Mouse (Mus musculus) adrenal gland, postnatal 14 days (tissue): ENCODE measurements around the gene Zfhx3. TPM values are rescaled to one million over a fixed set of nuclear protein-coding genes. Genes with fewer than 3 reads are reported as not detected.

Source experiments
- DNase-seq: peaks from one replicate; pipeline ENCODE4 v3.0.0; 2021; ENCODE audit warnings: mixed read lengths
- total RNA-seq: library from RNA; stranded (reverse); gene quantifications from 2 replicates; pipeline ENCODE4 v1.2.3, GENCODE M21; 2021

The Zfhx3 gene
- total RNA-seq, 1 experiment from 2014 or later = 43.5 TPM

DNA sequence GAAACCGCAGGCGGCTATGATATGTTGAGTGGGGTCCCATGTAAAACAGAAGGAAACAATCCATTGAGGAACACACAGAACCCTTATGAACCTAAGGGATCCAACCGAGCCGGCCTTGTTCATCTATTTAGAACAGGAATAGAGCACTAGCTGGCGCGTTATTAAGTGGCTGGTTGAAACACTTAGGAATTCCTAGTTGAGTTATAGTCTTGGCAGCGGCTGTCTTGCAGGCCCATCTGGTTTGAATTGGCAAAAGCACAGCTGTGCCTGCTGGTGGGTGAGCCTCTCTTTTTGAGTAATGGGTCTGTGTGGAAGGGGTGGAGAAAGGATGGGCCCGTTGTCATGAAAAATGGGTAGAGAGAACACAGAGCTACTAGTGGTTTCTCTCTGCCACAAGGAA lies 610.1 kb downstream of the Zfhx3 start:
- no peak for DNase-seq

DNA sequence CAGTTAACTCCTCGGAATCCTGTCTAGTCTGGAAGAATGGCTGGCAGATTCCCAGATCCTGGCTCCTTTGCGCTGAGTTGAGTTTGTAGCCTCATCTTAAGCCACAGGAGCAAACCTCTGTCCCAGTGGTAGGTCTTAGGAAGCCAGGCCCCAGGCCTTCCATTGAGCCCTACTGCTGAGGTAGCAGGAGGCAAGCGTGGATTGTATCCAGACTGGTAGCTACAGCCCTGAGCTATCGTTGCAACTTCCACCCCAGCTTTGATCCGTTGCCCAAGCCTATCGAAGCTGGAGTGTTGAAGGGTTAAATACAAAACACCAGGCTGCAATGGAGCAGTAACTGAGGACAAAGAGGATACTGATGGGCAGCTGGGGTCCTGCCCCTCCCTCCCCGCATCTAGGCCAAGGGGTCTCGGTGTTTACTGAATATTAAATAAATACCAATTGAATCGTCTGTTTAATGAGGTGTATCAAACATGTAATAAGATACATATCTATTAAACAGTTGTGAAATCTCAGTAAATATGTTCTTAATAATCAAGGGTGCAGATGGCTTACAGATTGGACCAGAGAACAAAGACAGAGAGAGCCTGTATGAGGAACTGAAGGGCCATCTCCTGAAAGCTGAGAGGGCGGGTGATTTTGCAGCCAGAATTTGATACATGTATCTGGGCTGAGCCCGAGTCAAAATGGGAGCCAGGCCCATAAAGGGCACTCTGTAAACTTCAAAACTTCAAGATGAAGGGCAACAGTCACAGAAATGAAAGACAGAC lies 611.5 kb downstream of the Zfhx3 start:
- no peak for DNase-seq

DNA sequence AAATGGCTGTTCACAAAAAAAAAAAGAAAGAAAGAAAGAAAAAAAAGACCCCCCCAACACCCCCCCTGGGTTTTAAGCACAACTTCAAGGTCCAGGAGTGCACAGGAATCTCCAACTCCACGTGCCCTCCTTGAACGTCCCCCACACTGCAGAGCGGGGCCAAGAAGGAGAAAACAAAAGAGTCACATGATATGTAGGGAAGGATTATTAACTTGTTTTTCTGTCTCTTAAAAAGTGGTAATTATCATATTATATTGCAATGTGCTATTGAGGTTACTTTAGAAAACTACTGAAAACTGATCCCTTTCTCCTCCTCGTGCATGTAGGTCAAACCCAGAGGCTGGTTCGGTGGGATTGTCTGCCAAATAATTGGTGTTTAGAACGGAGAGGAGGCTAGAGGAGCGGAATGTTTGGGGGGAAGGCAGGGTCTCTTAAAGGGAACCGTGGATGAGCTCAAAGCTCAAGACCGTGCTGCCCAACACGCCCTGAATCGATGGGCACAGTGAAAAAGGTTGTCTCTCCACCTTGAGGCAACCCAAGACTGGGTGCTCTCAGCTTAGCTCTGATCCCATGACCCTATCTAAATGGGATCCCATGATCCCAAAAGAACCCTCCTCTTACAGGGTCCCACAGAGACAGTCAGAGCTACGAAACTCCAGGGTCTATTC lies 612.3 kb downstream of the Zfhx3 start:
- DNase-seq = no peak

DNA sequence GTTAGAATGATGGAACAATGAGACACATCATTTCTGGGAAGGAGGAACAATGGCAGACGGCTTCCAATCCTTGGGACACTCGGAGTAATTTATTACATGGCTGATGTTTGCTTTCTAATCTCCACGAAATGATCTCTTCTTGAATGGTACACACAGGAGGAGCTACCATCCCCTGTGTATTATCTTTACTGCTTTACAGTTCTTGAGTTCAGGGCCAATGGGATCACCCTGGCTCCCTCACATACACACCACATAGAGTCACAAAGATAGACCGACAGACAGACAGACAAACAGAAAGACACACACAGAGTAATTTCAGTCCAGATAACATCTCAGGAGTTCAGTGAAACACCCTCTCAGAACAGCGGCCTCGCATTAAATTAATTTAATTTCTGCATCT lies 621.0 kb downstream of the Zfhx3 start:
- no peak for DNase-seq

DNA sequence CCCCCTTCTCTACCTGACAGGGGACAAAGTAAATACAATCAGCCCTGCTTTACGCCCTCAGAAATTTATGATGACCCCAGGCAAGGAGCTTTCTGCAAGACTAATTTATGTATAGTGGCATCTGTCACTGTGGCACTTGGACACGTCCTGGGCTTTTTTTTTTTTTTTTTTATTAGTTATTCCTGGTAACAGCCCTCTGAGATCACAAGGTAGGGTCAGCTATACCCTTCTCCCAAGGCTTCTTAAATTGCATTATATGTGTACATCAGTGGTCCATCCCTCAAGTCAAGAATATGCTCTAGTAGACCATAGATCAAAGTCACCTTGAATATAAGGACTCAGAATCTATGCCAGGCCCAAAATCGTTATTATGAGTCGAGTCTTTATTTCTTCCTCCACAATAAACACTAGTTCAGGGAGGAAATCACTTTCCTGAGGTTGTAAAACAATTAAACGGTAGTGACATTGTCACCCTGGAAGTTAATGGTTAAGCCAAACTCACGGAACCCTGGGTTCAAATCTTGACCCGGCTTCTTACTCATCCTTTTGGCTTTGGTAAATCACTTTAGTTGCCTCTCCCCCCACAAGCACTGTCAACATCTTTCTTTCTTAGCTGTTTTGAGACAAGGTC lies 621.6 kb downstream of the Zfhx3 start:
- DNase-seq = no peak

DNA sequence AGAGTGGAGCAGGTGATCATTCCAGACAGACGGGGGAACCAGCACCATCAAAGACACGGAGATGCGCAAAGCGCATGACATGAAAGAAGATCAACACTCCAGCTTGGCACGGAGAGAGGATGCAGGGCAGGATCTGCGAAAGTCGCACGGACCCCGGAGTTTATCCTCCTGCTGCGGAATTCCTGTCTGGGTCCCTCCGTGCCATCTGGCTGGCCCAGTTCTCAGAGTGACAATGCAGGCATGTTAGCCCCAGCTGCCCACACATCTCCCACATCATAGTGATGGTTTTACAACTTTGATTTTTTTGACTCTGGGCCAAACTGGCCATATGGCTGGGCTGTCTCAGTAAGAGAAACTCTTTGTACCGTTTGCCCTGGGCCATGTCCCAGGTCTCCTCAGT lies 623.6 kb downstream of the Zfhx3 start:
- DNase-seq = no peak

DNA sequence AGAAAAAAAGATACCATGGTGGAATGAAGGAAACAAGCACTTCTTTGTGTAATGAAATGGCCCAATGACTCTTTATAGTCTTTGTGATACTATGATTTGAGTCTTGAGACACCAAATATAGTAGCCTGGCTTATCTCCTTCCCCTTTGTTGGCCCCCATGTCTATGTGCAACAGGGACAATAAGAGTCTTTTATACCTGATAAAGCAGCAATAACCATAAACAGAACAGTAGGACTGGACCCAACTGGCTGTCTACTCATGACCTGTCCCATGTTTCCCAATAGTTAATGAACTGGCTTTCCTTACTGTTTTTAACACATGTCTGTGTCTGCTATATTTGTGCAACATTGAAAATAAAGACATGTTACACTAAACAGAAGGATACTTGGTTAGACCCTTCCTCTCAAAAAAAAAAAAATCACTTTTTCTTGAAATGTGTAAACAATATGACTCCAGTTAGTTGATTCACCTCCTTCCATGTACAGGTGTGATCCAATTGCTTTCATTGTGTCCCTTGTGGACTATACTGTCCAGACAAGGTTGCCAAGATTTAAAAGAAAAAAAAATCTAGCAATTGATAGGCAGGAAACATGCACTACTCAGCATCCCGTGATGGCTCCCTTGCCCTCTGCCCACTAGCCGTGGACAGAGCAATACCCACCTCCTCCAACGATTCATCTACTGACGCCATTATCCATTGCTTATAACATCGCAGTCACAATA lies 631.0 kb downstream of the Zfhx3 start:
- no peak for DNase-seq

DNA sequence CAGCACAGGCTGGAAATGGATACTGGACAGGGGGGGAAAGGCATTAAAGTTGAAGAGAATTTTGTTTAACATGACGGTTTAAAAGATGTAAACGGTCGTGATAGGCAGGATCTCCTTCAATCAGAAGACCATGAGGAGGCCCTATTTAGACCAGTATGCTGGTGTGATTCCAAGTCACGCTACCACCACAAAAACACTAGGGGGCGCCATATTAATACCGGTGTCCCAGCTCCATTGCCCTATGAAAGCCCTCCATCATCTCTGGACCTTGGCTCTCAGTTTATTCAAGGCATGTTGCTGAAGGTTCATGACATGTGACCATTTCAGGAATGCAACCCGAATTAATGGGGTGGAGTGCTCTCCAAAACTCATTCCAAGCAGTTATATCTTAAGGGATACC lies 631.7 kb downstream of the Zfhx3 start:
- peak; percentile 88 for DNase-seq

DNA sequence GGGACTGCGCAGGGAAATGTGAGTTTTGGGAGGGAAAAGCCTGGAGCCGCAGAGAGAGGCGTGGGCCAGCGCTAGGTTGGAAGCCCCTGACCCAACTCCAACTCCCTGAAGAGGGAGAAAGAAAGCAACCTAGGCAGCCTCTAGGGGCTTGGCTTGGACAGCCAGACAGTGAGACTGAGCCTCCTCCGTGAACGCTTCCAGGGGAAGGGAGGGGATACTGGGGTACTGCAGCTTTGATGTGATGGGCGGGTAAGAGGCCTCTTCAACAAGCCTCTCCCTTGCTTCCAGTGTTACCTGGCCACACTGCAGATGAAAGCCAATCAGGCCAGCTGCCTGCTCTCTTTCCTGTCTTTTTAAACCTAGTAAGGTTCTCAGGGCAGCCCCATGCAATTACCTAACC lies 635.1 kb downstream of the Zfhx3 start:
- no peak for DNase-seq

DNA sequence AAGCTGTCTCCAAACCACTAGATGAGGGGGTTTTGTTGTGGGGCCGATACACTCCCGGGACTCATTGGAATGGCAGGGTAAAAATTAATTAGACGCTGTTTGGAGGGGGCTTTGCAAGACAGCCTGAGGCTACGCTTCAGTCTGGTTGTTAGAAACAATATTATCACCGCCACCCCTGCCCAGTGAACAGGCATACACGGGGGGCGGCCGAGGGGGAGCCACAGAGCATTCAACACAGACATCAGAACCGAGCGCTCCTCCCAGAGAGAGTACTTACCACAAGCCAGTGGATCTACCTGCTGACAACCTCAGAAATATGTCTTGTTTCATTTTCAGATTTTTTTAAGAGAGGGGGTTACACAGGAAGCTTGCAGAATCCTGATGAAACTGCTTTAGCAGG lies 635.9 kb downstream of the Zfhx3 start:
- DNase-seq = no peak

DNA sequence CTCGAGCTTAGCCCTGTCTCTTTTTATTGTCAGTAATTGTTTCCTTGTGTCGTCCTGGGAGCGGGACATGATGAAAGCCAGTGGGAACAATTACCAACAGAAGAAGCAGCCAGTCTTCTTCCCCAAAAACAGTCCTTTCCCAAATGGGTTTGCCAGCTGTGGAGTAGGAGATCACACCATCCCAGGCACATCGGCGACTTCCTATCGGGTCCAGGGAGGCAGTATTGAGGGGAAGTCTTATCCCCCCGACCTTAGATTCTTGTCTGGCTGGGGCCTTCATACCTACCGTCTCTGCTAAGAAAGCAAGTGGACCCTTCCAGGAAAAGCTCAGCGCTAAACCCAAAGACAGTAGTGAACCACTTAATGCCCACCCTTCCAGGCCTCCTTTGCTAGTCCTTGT lies 637.4 kb downstream of the Zfhx3 start:
- DNase-seq = no peak

DNA sequence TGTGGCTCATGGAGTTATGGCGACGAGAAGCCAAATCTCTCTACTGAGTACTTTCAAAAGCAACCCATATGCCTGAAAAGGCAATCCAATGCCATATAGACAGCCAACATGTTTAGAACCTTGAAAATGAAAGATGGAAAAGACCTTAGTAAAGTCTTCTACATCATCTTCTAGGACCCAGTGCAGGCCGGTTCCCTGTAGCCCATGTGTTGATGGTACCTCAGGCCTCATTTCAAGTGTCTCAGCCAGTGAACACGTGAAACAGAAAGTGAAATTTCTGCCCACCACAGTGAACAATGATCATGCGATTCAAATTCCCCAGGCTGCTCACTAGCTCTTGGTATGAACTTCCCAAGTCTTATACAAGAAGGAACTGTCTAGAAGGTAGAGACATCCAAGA lies 637.9 kb downstream of the Zfhx3 start:
- DNase-seq = no peak

DNA sequence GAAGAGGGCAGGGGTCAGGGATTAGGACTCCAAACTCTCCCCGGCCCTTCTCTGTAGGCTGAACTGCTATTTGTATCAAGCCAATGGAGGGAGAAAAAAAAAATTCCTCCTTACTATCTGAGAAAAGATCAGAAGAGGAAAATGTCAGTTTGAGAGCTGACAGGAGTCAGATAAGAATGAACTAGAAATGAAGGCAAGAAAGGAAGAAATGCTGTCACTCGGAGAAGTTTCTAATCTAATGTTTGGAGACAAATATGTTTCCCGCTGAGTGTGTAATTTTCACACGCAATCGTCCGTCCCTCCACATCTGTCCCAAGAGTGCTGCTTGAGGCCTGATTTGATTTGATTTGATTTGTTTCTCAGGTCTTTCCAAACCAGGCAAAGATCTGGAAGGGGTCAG lies 639.1 kb downstream of the Zfhx3 start:
- DNase-seq = no peak

DNA sequence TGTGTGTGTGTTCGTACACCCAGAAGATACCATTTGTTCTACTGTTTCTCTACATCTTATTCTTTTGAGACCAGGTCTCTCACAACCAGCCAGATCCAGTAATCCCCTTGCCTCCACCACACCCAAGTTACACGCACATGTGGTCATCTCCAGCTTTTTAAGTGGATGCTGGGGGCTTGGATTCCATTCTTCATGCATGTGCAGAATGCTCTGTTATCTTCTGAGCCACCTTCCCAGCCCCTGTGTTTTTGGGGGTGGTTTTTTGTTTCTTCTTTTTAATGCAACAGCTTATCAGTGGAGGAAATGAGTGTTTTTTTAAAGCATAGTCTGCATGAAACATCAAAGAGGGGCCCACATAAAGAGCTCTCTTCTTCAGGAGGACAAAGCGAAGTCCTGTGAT lies 639.8 kb downstream of the Zfhx3 start:
- DNase-seq = no peak

DNA sequence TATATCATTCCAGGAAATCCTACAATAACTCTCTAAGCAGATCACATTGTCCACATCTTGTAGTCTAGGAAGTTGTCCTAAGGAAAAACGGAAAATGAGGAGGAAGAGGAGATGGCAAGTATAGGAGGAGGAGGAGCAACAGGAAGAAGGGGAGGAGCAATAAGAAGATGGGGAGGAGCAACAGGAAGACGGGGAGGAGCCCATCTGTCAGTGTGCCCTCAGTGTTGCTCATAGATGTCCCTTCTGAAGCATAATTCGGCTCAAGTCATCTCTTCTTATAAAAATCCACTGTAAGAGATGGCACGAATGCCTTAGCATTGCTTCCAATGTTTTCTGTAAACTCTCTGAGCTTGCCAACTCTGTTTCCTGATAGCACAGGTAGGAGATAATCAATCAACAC lies 640.8 kb downstream of the Zfhx3 start:
- DNase-seq = no peak

DNA sequence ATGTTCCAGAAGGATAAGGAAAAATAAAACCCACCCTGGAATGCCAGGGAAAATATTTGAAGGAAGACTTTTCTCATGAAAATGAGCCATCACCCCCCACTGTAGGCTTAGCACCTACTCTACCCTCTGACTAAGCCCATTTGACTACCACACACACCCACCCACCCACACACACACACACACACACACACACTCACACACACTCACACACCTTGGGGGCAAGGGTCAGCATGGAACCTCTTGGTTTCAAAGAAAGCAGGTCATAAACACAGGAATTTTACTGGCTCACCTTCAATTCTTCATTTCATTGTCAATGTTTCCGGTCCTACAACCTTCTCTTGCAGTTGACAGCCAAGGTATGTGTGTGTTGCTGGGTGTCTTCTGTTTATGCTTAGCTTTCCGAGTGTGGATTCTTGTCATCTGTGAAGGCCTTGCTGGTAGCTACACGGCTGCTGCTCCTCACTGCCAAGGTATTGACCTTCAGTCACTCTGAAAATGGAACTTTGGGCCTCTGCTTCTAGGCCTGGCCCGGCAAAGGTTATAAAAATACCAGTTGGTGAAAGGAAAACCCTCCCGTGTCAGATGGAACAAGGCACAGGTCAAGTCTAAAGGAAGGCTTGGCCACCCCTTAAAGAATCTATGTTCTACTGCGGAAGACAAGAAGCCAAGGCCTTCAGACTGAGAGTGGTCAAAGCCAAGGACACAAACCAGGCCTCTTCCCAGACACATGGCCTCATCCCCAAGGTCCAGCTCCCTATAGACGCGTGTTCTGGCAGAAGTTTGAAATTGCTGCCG lies 641.6 kb downstream of the Zfhx3 start:
- DNase-seq = peak; percentile 79

DNA sequence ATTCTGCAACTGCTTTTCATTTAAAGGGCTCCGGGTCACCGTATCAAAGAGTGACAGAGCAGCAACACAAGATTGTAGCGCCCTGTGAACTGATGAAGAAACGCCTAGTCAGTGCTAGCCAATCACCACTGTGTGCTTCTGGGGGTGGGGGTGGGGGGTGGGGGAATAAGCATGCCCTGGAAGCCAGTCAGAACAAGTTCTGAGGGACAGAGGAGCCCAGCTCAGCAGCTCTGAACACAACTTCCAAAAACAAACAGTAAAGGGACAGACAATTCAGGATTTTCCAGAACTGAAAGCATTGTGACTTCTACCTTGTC lies 642.2 kb downstream of the Zfhx3 start:
- no peak for DNase-seq

DNA sequence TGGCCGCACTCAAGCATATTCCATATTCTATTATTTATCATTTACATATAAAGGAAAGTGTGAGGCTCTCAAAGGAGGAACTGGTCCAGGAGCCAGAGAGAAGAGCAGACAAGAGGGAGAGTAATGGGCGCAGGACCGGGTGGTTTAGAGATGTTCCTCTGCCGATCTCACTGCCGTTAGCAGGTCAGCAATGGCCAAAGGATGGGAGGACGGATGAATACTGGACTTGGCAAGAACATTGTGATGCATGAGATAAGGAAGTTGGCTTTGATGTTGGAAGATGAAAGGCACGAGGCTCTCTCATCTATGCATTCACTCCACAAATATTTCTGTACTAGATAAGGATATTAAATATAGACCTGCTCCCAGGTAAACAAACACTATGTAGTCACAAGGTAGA lies 648.6 kb downstream of the Zfhx3 start:
- peak; percentile 43 for DNase-seq

DNA sequence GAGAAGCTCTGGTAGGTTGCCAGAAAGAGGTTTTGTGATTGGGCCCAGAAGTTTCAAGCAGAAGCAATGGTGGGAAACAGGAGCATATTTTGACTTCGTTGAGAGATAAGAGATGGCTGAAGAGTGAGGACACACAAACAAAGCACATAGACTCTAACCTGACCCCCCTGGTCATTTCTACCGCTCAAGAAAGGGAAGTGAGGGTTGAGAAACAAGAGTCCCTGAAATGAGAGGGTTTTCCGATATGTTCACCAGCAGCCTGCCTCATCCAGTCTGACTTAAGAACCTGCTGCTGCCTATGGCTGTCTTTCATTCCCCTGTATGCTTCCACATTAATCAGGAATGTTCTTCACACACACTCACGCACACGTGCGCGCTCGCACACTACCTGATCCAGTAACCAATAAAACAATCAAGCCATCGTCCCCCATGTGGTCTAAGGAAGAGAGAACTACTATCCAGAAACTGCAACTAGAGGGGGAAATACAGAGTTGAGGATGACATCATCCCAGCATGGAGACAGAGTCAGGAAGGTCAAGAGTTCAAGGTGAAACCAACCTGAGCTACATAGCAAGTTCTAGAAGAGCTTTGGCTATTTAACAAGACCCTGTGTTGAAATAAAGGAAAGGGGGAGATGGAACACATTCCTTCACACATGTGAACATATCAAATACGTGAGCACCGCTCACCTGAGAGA lies 649.7 kb downstream of the Zfhx3 start:
- DNase-seq = no peak

DNA sequence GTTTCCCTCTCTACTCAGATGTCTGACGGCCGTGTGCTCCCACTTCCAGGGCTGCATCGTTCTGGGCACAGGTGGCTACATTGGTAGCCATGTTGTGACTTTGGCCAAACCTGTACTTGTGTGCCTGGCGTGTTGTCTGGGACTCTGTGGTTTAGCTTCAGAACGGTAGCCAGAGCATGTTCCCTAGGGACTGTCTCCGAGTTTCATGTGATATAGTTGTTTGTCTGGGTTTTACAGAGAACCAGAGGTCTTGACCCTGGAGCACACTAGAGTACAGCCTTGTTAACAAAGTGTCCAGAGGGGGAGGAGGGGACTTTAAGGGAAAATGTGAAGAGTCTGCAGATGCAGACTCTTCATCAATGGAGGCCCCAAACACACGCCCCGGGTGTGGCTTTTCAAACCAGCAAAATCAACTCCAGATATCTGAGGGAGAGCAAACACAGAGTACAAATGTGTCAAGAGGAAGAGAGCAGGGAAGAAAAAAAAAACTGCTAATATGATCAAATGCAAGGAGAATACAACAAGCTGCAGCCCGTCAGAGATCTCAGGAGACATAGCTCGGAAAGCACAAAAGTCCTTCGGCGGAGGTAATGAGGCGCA lies 650.6 kb downstream of the Zfhx3 start:
- peak; percentile 50 for DNase-seq

DNA sequence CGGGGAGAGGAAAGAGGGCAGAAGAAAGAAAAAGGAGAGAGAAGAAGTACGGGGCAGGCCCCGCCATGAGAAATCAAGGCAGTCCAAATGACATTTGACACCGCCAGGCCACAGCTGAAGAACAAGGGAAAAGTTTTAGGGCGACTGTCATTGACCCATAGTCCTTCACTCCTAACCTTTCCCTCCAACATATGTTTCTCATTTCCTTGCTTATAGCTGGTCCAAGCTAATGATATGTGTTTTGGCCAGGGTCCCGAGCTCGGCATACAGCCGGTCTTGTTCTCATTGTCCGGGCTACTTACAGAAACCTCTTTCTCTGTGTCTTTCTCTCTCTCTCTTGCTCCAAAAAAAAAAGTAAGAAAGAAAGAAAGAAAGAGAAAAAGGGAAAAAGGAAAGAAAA lies 651.4 kb downstream of the Zfhx3 start:
- DNase-seq = no peak
